Mouse (Mus musculus) heart, embryonic 16.5 days (tissue): ENCODE results near the gene Sirpa. TPM values are rescaled to one million over a fixed set of nuclear protein-coding genes. Genes with fewer than 3 reads are reported as not detected.

Experiments
- ATAC-seq: fragments of 200-750 bp; cut with Nextera tagmentation; replicated peaks from 2 replicates; pipeline ENCODE4 v1.8.0; 2017; ENCODE audit warnings: moderate number of reproducible peaks; ENCODE audit not compliant: insufficient read depth, low FRiP score; ENCODE audit errors: extremely low read depth
- H3K27ac ChIP-seq: fragments of 300-500 bp; sonication (generic); 2 replicates; pipeline ENCODE4 v1.5.1; 2014; ENCODE audit warnings: mild to moderate bottlenecking, low read length, control low read depth, moderate library complexity
- H3K27me3 ChIP-seq: fragments of 300-500 bp; sonication (generic); 2 replicates; pipeline ENCODE4 v1.6.1; 2014; ENCODE audit warnings: low read length, mixed read lengths; ENCODE audit not compliant: control insufficient read depth, insufficient read depth
- H3K36me3 ChIP-seq: fragments of 300-500 bp; sonication (generic); 2 replicates; pipeline ENCODE4 v1.6.1; 2014; ENCODE audit not compliant: control insufficient read depth, insufficient read depth
- H3K4me1 ChIP-seq: fragments of 300-500 bp; sonication (generic); 2 replicates; pipeline ENCODE4 v1.6.1; 2014; ENCODE audit warnings: low read length, mixed read lengths; ENCODE audit not compliant: control insufficient read depth, insufficient read depth
- H3K4me2 ChIP-seq: fragments of 300-500 bp; sonication (generic); 2 replicates; pipeline ENCODE4 v1.6.1; 2014; ENCODE audit warnings: low read depth, mild to moderate bottlenecking, control low read depth, low read length
- H3K4me3 ChIP-seq: fragments of 300-500 bp; sonication (generic); 2 replicates; pipeline ENCODE4 v1.5.1; 2014; ENCODE audit warnings: mild to moderate bottlenecking, control low read depth, low read length
- H3K9ac ChIP-seq: fragments of 300-500 bp; sonication (generic); 2 replicates; pipeline ENCODE4 v1.6.1; 2014; ENCODE audit warnings: low read length, control low read depth
- H3K9me3 ChIP-seq: fragments of 300-500 bp; sonication (generic); replicated peaks from 2 replicates; pipeline ENCODE4 v1.6.1; 2016; ENCODE audit warnings: low read length; ENCODE audit not compliant: control insufficient read depth
- WGBS: fragments of 180-500 bp; shearing (Covaris S2); extraction: QIAGEN DNeasy Blood & Tissue Kit; methylation state at CpG from one replicate; pipeline ENCODE4 v1.1.7; 2014; 5-methylcytosine and 5-hydroxymethylcytosine counted together
- polyA plus RNA-seq: library from polyadenylated mRNA; unstranded; fragments of >200 nt; fragmentation: Nextera tagmentation; extraction: Ambion mirVana; gene quantifications from 2 replicates; pipeline ENCODE4 v1.2.1, GENCODE M21; 2015

Sirpa gene
- polyA plus RNA-seq, 1 experiment from 2014 or later, result 14.7 TPM

DNA sequence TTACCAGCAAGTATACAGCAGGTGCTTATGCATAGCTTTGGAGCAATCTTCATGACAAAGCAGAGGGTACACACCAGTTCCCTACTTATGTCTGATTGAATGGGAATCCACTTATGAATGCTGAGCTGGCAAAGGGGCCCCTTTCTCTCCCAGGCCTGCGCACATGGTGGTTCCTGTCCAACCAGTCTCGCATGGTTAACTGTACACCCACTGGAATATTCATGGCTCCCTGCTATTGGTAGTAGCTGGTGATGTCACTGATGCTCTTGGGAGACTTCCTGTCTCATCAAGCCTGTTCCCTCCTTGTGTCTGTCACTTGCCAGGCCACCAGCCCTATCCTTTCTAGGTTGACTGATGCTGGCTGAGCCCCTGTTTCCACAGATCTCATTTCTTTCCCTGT is 14.3 kb downstream of the Sirpa start:
- no peaks in the 10 kb centered on the region for H3K27me3 ChIP-seq
- no peaks in the 10 kb centered on the region for H3K9me3 ChIP-seq
- no peak overlapping the region for H3K4me3 ChIP-seq
- no peak overlapping the region for H3K4me2 ChIP-seq
- ATAC-seq, result no peak
- H3K36me3 ChIP-seq, result peaks cover 9% of the 10 kb centered on the region
- no peak overlapping the region for H3K27ac ChIP-seq
- H3K4me1 ChIP-seq, result peaks cover 12% of the 10 kb centered on the region
- WGBS, result 89% methylated on average over 2 of the region's 2 CpGs
- no peak overlapping the region for H3K9ac ChIP-seq

DNA sequence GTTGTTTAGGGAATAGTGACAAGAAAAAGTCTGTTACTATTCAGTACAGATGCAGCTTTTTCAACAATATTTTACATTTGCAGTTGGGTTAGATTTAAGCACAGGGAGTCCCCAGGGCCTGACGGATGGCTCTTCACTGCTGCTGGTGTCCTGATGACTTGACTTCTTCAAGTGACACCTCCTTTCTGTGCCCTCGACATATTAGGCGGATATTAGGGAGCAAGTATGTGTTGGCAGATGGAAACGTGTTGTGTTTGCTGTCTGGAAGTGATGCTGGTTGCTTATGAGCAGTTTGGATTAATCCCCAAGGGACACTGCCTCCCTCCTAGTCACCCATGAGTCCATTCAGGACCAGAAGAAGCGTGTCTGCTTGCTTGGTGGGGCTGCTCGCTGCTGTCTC is 21.3 kb downstream of the Sirpa start:
- 71% methylated on average over 6 of the region's 6 CpGs for WGBS
- Histone ChIP-seq H3K36me3 (peaks cover 26% of the 10 kb centered on the region), H3K4me3 (no peak overlapping the region), H3K4me2 (no peak overlapping the region), H3K9ac (no peak overlapping the region), H3K4me1 (peaks cover 7% of the 10 kb centered on the region), H3K27me3 (no peaks in the 10 kb centered on the region), H3K9me3 (peaks cover 7% of the 10 kb centered on the region), H3K27ac (no peak overlapping the region)
- no peak for ATAC-seq

DNA sequence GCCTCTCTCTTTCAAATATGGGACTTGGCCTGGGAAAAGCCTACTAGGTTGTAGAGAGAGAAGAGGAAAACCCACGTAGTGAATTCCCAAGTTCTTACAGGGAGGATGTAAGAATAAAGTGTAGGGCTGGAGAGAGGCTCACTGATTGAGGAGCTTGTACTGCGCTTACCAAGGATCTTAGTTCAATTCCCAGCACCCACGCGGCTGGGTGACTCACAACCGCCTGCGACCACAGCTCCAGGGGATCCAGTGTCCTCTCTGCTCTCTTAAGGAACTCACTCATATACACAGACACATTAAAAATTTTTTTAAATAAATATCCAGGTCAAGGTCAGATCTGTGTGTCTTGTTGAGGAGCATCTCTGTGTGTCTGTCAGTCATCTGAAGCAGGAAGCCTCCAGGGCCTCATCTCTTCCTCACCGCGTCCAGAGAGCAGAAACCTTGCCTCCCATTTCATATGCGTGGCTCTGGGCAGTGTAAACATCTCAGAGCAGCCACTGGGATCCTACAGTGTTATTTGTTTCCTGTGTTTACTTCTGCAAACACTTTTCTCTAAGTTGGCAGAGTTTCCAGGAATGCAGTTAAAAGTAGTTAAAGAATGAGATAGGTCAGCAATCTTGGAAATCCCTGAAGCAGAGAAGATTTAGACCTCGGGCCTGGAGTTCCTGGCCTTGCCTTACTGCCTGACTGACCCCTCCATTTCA is 22.0 kb downstream of the Sirpa start:
- Histone ChIP-seq H3K4me1 (peaks cover 10% of the 10 kb centered on the region), H3K27ac (no peak overlapping the region), H3K27me3 (no peaks in the 10 kb centered on the region), H3K9me3 (peaks cover 7% of the 10 kb centered on the region), H3K4me2 (no peak overlapping the region), H3K9ac (no peak overlapping the region), H3K36me3 (peaks cover 28% of the 10 kb centered on the region), H3K4me3 (no peak overlapping the region)
- ATAC-seq, result no peak
- WGBS, result 84% methylated on average over 10 of the region's 10 CpGs

DNA sequence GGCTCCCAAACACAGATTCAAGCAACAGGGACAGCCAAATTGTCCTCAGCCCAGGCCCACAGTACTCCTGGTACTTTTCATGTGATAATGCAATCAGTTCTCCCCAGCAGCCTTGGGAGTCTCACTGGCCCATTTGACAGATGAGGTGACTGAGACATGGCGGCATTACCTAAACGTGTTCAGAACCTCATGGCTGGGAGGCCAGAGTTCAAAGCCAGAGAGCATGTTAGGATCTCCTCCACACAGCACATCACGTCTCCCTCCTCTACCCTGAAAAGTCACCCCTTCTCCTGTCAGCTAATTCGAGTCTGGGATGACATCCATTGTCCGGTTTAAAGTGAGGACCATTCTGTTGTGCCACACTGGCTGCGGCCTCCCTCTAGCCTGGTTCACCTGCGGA is 27.5 kb downstream of the Sirpa start:
- H3K4me1 ChIP-seq, result peaks cover 18% of the 10 kb centered on the region
- H3K9ac ChIP-seq, result no peak overlapping the region
- 86% methylated on average over 7 of the region's 7 CpGs for WGBS
- H3K27ac ChIP-seq, result no peak overlapping the region
- no peak for ATAC-seq
- peaks cover 19% of the 10 kb centered on the region for H3K36me3 ChIP-seq
- no peak overlapping the region for H3K4me3 ChIP-seq
- H3K27me3 ChIP-seq, result no peaks in the 10 kb centered on the region
- peaks cover 7% of the 10 kb centered on the region for H3K9me3 ChIP-seq
- no peak overlapping the region for H3K4me2 ChIP-seq

DNA sequence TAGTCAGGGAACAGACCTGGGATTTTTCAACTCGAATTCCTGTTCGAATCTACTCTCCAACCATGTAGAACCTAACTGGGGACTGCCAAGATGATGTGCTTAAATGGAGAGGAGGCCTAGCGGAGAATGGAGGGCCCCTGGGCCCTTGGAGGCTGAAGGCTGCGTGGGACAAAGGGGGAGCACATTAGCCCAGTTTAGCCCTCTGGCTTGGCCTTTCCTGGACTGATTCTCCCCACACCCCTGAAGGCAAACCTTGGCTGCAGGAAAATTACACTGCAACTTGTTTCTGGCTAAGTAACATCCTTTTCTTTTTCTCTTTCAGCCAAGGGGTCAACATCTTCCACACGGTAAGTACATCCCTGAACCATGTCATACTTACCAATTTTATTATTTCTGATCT is 28.2 kb downstream of the Sirpa start:
- WGBS, result 91% methylated on average over 5 of the region's 5 CpGs
- no peak for ATAC-seq
- no peak overlapping the region for H3K27ac ChIP-seq
- H3K36me3 ChIP-seq, result peaks cover 12% of the 10 kb centered on the region
- no peaks in the 10 kb centered on the region for H3K27me3 ChIP-seq
- peaks cover 18% of the 10 kb centered on the region for H3K4me1 ChIP-seq
- no peak overlapping the region for H3K4me2 ChIP-seq
- H3K9ac ChIP-seq, result no peak overlapping the region
- H3K4me3 ChIP-seq, result no peak overlapping the region
- H3K9me3 ChIP-seq, result peaks cover 2% of the 10 kb centered on the region

DNA sequence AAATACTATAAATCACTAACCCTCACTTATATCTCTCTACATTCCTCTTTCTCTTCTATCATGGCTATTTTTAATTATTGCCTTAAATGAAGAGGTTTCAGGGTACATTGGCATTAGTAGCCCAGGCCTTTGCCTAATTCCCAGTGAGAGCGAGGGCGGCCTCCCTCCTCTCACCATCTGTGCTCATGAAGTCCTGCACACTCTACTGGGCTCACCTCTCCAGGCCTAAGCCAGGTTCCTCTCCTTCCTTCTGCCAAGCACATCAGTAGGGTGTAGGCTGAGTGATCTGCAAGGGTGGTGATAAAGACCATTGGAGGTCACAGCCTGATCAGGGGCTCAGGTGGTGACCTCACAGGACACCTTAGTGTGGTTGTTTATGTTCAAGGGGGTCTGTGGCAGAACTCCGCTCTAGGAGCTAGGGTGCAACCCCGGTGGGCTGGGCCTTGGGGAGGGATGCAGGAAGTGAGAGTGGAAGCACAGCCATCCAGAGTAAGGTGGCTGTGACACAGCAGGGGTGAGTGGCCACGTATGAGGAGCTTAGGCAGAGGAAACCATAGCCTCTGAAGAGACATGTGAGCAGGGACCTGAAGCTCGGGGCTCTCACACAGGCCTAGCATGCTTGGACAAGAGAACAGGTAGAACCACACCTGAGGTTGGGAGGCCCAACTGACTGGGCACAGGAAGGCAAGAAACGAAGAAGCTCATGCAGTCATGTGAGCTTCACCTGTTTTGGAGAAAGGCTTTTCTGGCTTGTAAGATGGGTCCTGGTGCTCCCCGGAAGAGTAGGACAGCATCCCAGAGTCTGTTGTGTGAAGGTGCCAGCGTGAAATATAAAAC is 29.2 kb downstream of the Sirpa start:
- WGBS, result 87% methylated on average over 9 of the region's 9 CpGs
- Histone ChIP-seq H3K4me2 (no peak overlapping the region), H3K27me3 (no peaks in the 10 kb centered on the region), H3K9ac (no peak overlapping the region), H3K36me3 (peaks cover 5% of the 10 kb centered on the region; the same call in 1 of the 2 replicates), H3K4me3 (no peak overlapping the region), H3K4me1 (peaks cover 18% of the 10 kb centered on the region), H3K9me3 (no peaks in the 10 kb centered on the region), H3K27ac (no peak overlapping the region)
- ATAC-seq, result no peak

DNA sequence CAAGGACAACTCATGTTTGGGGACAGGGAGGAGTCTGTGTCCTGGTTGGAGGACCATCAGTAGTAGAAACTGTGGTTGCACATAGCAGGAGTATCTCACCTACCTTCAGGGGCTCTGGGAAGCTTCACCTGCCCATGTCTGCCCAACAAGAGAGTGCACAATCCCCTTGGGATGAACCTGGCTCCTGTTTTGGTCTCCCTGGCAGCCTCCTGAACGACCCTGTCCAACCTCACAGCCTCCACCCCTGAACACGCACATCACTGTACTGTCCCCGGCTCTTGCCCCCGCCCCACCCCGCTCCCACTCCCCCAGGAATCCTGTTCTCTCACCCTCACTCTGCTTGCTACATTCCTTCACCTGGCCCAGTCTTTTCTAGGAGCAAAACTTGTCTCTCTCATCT is 30.3 kb downstream of the Sirpa start:
- H3K9ac ChIP-seq, result no peak overlapping the region
- no peak for ATAC-seq
- H3K27me3 ChIP-seq, result no peaks in the 10 kb centered on the region
- 79% methylated on average over 5 of the region's 5 CpGs for WGBS
- H3K4me3 ChIP-seq, result no peak overlapping the region
- H3K4me1 ChIP-seq, result peaks cover 18% of the 10 kb centered on the region
- no peaks in the 10 kb centered on the region for H3K9me3 ChIP-seq
- H3K36me3 ChIP-seq, result peaks cover 3% of the 10 kb centered on the region; the same call in 1 of the 2 replicates
- H3K4me2 ChIP-seq, result no peak overlapping the region
- H3K27ac ChIP-seq, result no peak overlapping the region

DNA sequence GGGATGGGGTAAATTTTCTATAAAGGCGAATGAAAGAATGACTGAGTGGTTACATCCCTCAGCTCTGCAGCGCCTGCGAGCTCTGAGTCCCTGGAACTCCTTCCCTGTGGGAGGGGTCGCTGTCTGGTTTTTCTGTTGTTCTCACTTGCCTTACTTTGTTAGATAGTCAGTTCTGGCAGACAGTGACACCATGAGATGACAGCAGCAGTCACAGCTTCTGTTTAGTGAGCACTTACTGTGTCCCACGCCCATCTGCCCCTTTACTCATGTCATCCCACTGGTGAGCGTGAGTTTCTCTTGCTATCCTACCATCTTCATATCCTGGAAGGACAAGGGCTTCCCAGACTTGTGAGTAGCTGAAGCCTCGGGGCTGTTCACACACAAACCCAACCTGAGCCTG is 31.1 kb downstream of the Sirpa start:
- Histone ChIP-seq H3K4me3 (no peak overlapping the region), H3K9me3 (no peaks in the 10 kb centered on the region), H3K4me2 (no peak overlapping the region), H3K4me1 (peaks cover 13% of the 10 kb centered on the region), H3K36me3 (0 out of 2 replicates have a peak, but pooled peaks cover 3% of the 10 kb centered on the region), H3K9ac (no peak overlapping the region), H3K27ac (no peak overlapping the region), H3K27me3 (no peaks in the 10 kb centered on the region)
- no peak for ATAC-seq
- WGBS, result 85% methylated on average over 7 of the region's 7 CpGs
